Mouse (Mus musculus) bone marrow, adult 2 months (tissue): ENCODE measurements around the gene Prkag1.

Experiments used
- CTCF ChIP-seq: fragments of 200-500 bp; IDR thresholded peaks from 2 replicates; pipeline ENCODE4 v1.5.1; 2011; ENCODE audit warnings: low read length, control low read depth; ENCODE audit not compliant: control insufficient read depth, insufficient read depth
- POLR2A ChIP-seq: fragments of 200-500 bp; IDR thresholded peaks from 2 replicates; pipeline ENCODE4 v1.6.1; 2011; ENCODE audit warnings: low read depth, mild to moderate bottlenecking, control low read depth, low read length, borderline replicate concordance; ENCODE audit not compliant: control insufficient read depth

- TF ChIP-seq POLR2A (peak; percentile 68; the same call in 1 of the 2 replicates), CTCF (peak; percentile 37; the same call in 1 of the 2 replicates)
Measured at GRCm38 (mm10) chr15:98830736-98831683, at the start of gene Prkag1.
